Mouse (Mus musculus): ENCODE results near the gene Nufip1. TPM values are rescaled to one million over a fixed set of nuclear protein-coding genes. Genes with fewer than 3 reads are reported as not detected.
"Not testable (repeated sequence)": the region's sequence is repeated elsewhere in the genome, so short reads cannot be mapped to it uniquely, and the experiment has no call there.

The Nufip1 gene
- polyA plus RNA-seq, 1 experiment from 2014 or later = 14.3 TPM

GRCm38 (mm10) chr14:76147061-76147460 lies 36.4 kb downstream of the Nufip1 start:
- Histone ChIP-seq H3K4me1 (peaks cover 14% of the 10 kb centered on the region), H3K4me3 (no peak overlapping the region), H3K27me3 (no peaks in the 10 kb centered on the region), H3K9ac (no peak overlapping the region), H3K9me3 (no peaks in the 10 kb centered on the region), H3K27ac (no peak overlapping the region), H3K4me2 (no peak overlapping the region), H3K36me3 (no peaks in the 10 kb centered on the region)
- WGBS = 36% methylated on average over 6 of the region's 6 CpGs
- no peak for ATAC-seq (ENCODE audit: insufficient number of reproducible peaks, low FRiP score, low TSS enrichment, low read depth)

- ATAC-seq (ENCODE audit: insufficient number of reproducible peaks, low FRiP score, low TSS enrichment, low read depth) = no peak
- Histone ChIP-seq H3K4me2 (no peak overlapping the region), H3K4me1 (peaks cover 20% of the 10 kb centered on the region), H3K4me3 (no peak overlapping the region), H3K27me3 (no peaks in the 10 kb centered on the region), H3K36me3 (no peaks in the 10 kb centered on the region), H3K9ac (no peak overlapping the region), H3K27ac (no peak overlapping the region), H3K9me3 (no peaks in the 10 kb centered on the region)
- 76% methylated on average over 10 of the region's 10 CpGs for WGBS
Observed at GRCm38 (mm10) chr14:76148294-76148693, 37.6 kb downstream of the Nufip1 start.

GRCm38 (mm10) chr14:76149531-76150179 lies 39.0 kb downstream of the Nufip1 start:
- H3K9ac ChIP-seq = no peak overlapping the region
- peaks cover 22% of the 10 kb centered on the region for H3K4me1 ChIP-seq
- H3K4me3 ChIP-seq = peak overlapping the region; percentile 12
- H3K36me3 ChIP-seq = no peaks in the 10 kb centered on the region
- H3K9me3 ChIP-seq = no peaks in the 10 kb centered on the region
- no peak for ATAC-seq (ENCODE audit: insufficient number of reproducible peaks, low FRiP score, low TSS enrichment, low read depth)
- 24% methylated on average over 13 of the region's 13 CpGs for WGBS
- peak overlapping the region; percentile 19 for H3K4me2 ChIP-seq
- H3K27ac ChIP-seq = peak overlapping the region; percentile 40; the same call in 1 of the 2 replicates
- H3K27me3 ChIP-seq = no peaks in the 10 kb centered on the region

- H3K4me2 ChIP-seq = no peak overlapping the region
- no peak overlapping the region for H3K9ac ChIP-seq
- H3K36me3 ChIP-seq = no peaks in the 10 kb centered on the region
- no peak overlapping the region for H3K27ac ChIP-seq
- no peaks in the 10 kb centered on the region for H3K9me3 ChIP-seq
- peaks cover 22% of the 10 kb centered on the region for H3K4me1 ChIP-seq
- 83% methylated on average over 11 of the region's 11 CpGs for WGBS
- H3K4me3 ChIP-seq = no peak overlapping the region
- no peaks in the 10 kb centered on the region for H3K27me3 ChIP-seq
- ATAC-seq (ENCODE audit: insufficient number of reproducible peaks, low FRiP score, low TSS enrichment, low read depth) = no peak
Observed at GRCm38 (mm10) chr14:76150499-76150898, 39.8 kb downstream of the Nufip1 start.

GRCm38 (mm10) chr14:76151011-76151410 lies 40.3 kb downstream of the Nufip1 start:
- Histone ChIP-seq H3K4me2 (no peak overlapping the region), H3K27me3 (no peaks in the 10 kb centered on the region), H3K4me1 (peaks cover 22% of the 10 kb centered on the region), H3K27ac (no peak overlapping the region), H3K9me3 (no peaks in the 10 kb centered on the region), H3K9ac (no peak overlapping the region), H3K4me3 (no peak overlapping the region), H3K36me3 (no peaks in the 10 kb centered on the region)
- WGBS = 68% methylated on average over 2 of the region's 2 CpGs
- ATAC-seq (ENCODE audit: insufficient number of reproducible peaks, low FRiP score, low TSS enrichment, low read depth) = no peak

GRCm38 (mm10) chr14:76151820-76152161 lies 41.1 kb downstream of the Nufip1 start:
- peak overlapping the region; percentile 61 for H3K4me3 ChIP-seq
- 0 out of 2 replicates have a peak overlapping the region, but pooled peaks have one; percentile 53 for H3K9ac ChIP-seq
- peak overlapping the region; percentile 97 for H3K27ac ChIP-seq
- ATAC-seq (ENCODE audit: insufficient number of reproducible peaks, low FRiP score, low TSS enrichment, low read depth) = no peak
- H3K4me1 ChIP-seq = peaks cover 22% of the 10 kb centered on the region
- no peaks in the 10 kb centered on the region for H3K27me3 ChIP-seq
- H3K9me3 ChIP-seq = no peaks in the 10 kb centered on the region
- peak overlapping the region; percentile 59 for H3K4me2 ChIP-seq
- H3K36me3 ChIP-seq = no peaks in the 10 kb centered on the region
- WGBS = 0% methylated on average over 10 of the region's 10 CpGs

- under 1% methylated on average over 41 of the region's 41 CpGs for WGBS
- Histone ChIP-seq H3K9ac (peak overlapping the region; percentile 53), H3K4me3 (peak overlapping the region; percentile 61), H3K4me1 (peaks cover 22% of the 10 kb centered on the region), H3K4me2 (peak overlapping the region; percentile 59), H3K27me3 (no peaks in the 10 kb centered on the region), H3K9me3 (no peaks in the 10 kb centered on the region), H3K36me3 (no peaks in the 10 kb centered on the region), H3K27ac (peak overlapping the region; percentile 97)
- ATAC-seq (ENCODE audit: insufficient number of reproducible peaks, low FRiP score, low TSS enrichment, low read depth) = peak; percentile 91
Observed at GRCm38 (mm10) chr14:76152162-76153002, 41.7 kb downstream of the Nufip1 start.

- no peak for ATAC-seq (ENCODE audit: insufficient number of reproducible peaks, low FRiP score, low TSS enrichment, low read depth)
- no peaks in the 10 kb centered on the region for H3K9me3 ChIP-seq
- H3K4me3 ChIP-seq = peak overlapping the region; percentile 61
- H3K36me3 ChIP-seq = no peaks in the 10 kb centered on the region
- WGBS = 3% methylated on average over 24 of the region's 24 CpGs
- peak overlapping the region; percentile 97 for H3K27ac ChIP-seq
- H3K4me1 ChIP-seq = peaks cover 22% of the 10 kb centered on the region
- H3K4me2 ChIP-seq = peak overlapping the region; percentile 59
- no peaks in the 10 kb centered on the region for H3K27me3 ChIP-seq
- H3K9ac ChIP-seq = no peak overlapping the region
Observed at GRCm38 (mm10) chr14:76153003-76153675, 42.4 kb downstream of the Nufip1 start.

- Histone ChIP-seq H3K36me3 (no peaks in the 10 kb centered on the region), H3K9ac (no peak overlapping the region), H3K4me1 (peaks cover 22% of the 10 kb centered on the region), H3K4me3 (0 out of 2 replicates have a peak overlapping the region, but pooled peaks have one; percentile 61), H3K27me3 (no peaks in the 10 kb centered on the region), H3K4me2 (no peak overlapping the region; the same call in 1 of the 2 replicates), H3K9me3 (no peaks in the 10 kb centered on the region), H3K27ac (no peak overlapping the region)
- no peak for ATAC-seq (ENCODE audit: insufficient number of reproducible peaks, low FRiP score, low TSS enrichment, low read depth)
- 24% methylated on average over 6 of the region's 6 CpGs for WGBS
Observed at GRCm38 (mm10) chr14:76153828-76154227, 43.1 kb downstream of the Nufip1 start.

- WGBS = 53% methylated on average over 5 of the region's 5 CpGs
- H3K36me3 ChIP-seq = no peaks in the 10 kb centered on the region
- H3K4me2 ChIP-seq = no peak overlapping the region
- H3K4me3 ChIP-seq = no peak overlapping the region
- H3K4me1 ChIP-seq = peaks cover 2% of the 10 kb centered on the region
- no peak for ATAC-seq (ENCODE audit: insufficient number of reproducible peaks, low FRiP score, low TSS enrichment, low read depth)
- no peak overlapping the region for H3K27ac ChIP-seq
- H3K27me3 ChIP-seq = no peaks in the 10 kb centered on the region
- no peaks in the 10 kb centered on the region for H3K9me3 ChIP-seq
- H3K9ac ChIP-seq = no peak overlapping the region
Observed at GRCm38 (mm10) chr14:76158192-76158785, 47.6 kb downstream of the Nufip1 start.

GRCm38 (mm10) chr14:76160580-76160979 lies 49.9 kb downstream of the Nufip1 start:
- WGBS = 82% methylated on average over 6 of the region's 6 CpGs
- not testable (repeated sequence) for H3K4me1 ChIP-seq; H3K36me3 ChIP-seq; H3K9ac ChIP-seq; ATAC-seq (ENCODE audit: insufficient number of reproducible peaks, low FRiP score, low TSS enrichment, low read depth); H3K27ac ChIP-seq; H3K4me3 ChIP-seq; H3K9me3 ChIP-seq; H3K27me3 ChIP-seq; H3K4me2 ChIP-seq
